Mouse (Mus musculus) c-Kit-positive CD71-positive TER-119-positive erythroid progenitor cells, embryonic 14.5 days (primary cell): ENCODE measurements around the gene B230118H07Rik.
A peak's percentile ranks its signal among the peaks of the same experiment; 100 is the strongest.

Experiments used
- DNase-seq: peaks from one replicate; pipeline ENCODE4 v3.0.0-alpha.2; 2013; ENCODE audit warnings: low spot score

Gene B230118H07Rik

DNA sequence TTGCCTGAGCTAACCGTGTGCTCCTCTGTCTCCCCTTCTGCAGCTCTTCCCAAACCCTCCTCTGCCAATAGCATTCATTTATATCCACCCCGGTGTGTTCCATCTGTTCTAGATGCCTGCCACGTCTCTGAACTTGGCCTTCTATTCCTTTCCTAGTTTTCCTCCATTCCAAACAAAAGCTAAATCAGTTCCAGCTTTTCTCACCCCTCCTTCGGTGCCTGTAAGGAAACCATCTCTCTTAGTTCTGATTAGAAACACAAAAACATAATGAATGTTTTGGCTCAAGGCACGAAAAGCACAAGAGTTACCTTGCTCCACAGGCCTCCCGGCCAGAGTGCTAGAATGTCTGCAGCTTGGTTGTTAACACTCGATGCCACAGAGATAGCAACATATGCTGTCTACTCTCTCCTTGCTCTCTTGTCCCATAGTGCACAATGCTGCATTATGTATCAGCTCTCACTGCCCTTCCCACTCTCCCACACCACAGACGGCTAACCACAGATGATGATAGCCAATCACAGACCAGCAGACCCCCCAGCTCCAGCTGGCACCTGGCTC is at the start of gene B230118H07Rik, which contains the start of gene Rag1:
B230118H07Rik (minus strand) TSS at position 419 of the 558 bp plus-strand sequence.
Rag1 (minus strand) TSS at position 388 of the 558 bp plus-strand sequence.
- no peak for DNase-seq

DNA sequence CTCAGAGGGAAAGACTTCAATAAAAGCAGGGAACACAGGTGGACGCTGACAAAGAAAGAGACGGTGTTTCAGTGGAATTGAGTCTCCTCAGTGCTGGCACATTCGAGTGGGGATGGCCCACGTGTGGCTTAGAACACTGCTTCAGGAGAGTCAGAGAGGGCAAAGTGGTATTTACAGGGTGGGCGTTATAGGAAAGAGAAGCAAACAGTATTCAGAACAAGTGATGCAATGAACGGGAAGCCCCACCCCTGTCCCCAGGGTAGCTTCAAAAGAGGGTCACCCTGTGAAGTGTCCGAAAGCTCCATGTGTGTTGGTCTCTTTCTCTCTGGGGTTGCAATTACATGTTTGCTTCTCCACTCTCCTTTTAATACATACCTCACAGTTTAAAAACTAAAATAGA is 46.3 kb upstream of the B230118H07Rik start:
- no peak for DNase-seq

DNA sequence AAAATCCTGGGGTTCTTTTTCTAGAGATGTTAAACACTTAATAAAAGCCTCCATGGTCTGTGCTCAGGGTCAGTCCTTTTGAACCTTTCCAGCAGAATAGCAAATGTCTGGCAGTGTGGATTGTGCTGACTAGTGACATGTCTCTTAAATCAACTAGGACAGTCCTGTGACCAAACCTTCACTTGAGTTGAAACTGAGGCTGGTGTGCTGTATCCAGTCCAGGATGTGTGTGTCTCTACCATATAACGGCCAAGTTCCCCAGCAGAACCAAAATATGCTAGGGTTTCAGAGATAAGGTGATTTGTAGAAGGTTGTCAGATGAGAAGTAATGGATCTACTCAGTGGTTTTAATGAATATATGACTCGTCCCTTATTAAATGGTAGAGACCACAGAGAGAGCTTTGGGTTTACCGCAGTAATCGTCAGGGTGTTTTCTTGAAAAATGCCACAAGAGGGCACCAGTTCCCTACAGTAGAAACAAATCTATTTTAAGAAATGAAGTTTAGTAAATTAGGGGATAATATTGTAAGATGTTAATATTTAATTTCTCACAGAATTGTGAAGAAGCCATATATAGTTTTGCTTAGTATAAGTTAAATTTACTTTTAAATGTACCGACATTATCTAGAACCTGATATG is 44.4 kb upstream of the B230118H07Rik start:
- DNase-seq, result peak; percentile 24

DNA sequence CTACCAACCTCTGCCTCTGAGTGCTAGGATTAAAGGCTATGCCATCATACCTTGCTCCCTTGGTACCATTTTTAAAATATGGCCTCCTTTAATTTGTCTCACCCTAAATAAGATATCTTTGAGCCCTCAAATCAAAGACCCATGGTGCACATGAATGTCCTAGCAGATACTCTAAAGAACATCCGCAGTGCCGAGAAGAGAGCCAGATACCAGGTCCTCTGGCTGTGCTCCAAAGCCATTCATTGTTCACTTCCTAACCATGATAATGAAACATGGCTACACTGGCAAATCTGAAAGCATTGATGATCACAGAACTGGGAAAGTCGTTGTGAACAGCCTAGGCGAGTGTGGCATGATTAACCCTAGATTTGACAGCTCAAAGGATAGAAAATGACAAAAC is 43.7 kb upstream of the B230118H07Rik start:
- DNase-seq, result no peak

DNA sequence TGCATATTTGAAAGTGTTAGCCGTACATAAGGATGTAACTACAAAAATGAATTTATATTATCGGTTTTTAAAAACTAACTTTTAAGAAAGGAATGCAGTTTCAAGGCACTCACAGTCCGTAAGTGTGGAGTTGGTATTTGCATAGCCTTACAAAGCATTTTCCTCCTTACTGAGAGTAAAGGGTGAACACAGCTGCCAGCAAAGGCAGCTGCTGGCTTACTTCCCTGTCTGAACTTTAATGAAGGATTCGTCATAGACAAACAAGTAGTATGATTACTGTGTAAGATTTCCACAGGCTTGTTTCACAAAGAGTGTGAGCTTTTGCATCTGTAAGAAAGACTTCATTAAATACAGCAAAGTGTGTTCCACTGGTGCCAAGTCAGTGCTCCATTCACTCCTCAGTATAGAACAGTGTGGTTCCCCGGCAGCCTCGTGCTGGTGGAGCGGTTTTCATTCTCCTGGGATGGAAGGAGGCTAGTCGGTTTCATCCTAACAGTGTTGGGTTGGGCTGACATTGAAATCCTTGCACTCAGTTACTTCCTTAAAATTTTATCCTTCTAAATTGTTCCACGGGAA is 41.0 kb upstream of the B230118H07Rik start:
- DNase-seq, result no peak

DNA sequence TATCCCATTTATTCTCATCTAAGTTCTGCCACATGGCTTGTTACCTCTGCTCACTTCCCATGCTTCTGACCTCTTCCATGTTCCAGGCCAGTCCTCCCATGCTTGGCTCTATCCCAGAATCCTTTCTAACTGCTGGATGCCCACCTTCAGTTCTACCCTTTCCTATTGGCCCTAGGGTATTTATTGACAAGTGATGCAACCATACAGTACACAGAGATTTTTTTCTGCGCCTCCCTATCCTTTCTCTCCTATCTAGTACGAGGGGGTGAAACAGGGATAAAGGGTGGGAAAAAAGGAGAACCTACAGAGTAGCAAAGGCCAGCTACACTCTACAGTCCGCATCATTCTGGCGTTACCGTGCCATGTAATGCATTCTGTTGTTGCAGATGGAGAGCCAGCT is 38.7 kb upstream of the B230118H07Rik start:
- DNase-seq, result no peak

DNA sequence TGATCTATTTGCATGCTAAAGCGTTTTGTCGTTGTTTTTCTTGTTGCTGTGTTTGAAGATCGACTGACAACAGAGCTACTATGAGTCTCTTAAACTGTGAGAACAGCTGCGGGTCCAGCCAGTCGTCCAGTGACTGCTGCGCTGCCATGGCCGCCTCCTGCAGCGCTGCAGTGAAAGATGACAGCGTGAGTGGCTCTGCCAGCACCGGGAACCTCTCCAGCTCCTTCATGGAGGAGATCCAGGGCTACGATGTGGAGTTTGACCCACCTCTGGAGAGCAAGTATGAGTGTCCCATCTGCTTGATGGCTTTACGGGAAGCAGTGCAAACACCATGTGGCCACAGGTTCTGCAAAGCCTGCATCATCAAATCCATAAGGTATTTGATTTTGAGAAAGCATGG is 35.1 kb upstream of the B230118H07Rik start:
- DNase-seq, result no peak

DNA sequence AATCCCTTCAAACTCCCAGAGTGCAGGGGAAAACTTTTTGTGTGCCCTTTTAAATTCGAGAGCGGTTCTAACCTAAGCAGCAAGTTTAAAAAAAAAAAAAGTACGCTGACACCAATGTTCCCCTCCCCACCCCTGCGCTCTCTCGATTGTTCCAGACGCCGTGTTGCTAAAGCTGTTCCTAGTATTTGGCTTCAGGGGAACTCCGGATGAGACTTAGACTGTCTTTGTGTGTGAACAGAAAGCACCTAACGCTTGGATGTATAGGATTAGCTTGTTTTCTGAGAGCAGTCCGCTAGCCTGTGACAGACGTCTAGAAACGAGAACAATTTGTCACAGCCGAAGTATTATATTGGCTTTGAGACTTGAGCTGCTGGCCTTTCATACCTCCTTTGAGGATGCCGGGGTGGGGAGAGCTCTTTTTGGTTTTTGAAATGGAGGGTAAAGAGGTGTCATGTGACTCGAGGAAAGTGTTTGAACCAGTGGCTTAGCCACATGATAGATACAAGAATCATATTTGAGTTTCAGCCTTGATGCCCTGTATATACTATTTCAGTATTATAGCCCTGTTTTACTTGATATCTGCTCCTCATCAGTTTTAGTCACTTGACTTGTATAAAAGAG is 29.9 kb upstream of the B230118H07Rik start:
- DNase-seq, result peak; percentile 66

DNA sequence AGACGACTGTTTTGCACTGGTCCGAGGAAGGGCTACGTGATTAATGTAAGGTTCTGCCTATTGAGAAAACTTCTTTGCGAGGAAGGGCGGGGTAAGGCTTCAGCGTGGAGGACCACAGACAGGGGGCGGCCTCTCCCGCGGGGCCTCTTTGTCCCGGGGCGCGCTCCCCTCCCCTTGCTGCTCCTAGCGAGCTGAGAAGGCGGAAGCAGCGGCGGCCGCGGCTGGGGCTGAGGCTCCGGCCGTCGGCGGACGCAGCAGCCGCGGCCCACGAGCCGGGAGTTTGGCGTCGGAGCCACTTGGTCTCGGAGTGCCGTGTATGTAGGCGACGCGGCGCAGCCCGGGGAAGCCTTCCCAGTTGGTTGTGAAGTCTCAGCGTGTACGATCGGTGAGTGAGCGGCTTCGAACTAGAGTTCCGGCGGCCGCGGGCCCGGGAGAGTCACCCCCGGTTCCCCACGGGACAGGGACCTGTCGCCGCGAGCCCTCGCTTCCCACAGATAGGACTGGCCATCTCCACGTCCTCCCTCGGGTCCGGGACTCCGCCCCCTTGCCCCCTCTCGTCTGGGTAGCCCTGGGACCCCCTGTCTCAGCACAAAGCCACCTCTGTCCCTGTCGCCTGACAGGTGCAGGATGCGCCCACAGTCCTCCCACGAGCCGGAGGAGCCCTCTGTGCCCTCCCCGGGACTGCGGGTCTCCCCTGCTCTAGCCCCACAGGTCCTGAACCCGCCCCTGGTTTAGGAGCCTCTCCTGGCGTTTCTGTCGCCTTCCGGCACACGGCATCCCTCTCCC is 29.1 kb upstream of the B230118H07Rik start, which contains the start of gene Traf6:
Traf6 (plus strand) TSS at position 194 of the 786 bp plus-strand sequence.
- DNase-seq, result peak; percentile 73

DNA sequence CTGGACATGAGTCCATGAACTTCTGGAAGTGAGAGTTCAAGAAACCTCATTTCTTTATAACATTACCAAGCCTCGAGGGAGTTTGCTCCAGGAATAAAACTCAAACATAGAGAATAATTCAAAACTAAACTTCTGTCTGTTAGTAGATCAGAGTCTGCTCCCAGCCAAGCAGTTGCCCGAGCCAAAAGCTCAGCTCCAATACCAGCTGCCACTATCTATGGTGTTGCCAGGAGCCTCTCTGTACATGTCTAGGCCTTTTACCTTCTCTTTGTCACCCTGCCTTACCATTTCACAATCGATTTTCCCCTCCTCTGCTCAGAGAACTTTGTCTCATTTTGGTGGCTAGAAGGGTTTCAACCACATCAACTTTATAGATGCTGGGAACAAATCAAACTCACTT is 24.2 kb upstream of the B230118H07Rik start:
- no peak for DNase-seq

DNA sequence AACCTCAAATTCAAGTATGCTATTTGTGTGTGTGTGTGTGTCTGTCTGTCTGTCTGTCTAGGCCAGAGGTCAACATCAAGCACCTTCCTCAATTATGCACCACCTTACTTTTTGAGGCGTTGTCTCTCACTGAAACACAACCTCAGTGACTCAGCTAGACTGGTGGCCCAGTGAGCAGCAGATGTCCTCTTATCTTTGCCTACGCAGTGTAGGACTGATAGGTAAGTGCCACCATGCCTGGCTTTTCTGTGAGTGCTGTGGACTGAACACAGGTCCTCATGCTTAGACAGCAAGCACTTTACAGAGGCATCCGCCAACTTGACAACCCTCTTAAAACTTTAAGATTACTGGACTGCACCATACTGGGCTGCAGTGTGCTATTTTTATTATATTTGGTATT is 19.4 kb upstream of the B230118H07Rik start:
- no peak for DNase-seq

DNA sequence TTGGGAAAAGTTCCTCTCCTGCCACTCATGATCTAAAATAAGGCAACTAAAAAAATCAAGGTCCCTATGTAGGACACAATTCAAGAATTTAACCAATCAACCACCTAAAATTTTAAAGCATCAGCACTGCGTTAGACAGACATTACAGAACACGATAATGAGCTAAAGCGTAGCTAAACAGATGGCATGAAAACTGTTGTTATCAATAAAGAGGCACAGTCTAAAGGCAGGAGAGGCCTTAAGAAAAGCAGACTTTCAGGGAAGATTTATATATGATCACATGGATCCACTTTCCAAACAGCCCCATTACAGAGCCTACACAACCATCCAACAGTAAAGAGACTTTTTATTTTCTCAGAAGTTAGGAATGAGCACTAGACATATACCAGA is 16.4 kb upstream of the B230118H07Rik start:
- no peak for DNase-seq

DNA sequence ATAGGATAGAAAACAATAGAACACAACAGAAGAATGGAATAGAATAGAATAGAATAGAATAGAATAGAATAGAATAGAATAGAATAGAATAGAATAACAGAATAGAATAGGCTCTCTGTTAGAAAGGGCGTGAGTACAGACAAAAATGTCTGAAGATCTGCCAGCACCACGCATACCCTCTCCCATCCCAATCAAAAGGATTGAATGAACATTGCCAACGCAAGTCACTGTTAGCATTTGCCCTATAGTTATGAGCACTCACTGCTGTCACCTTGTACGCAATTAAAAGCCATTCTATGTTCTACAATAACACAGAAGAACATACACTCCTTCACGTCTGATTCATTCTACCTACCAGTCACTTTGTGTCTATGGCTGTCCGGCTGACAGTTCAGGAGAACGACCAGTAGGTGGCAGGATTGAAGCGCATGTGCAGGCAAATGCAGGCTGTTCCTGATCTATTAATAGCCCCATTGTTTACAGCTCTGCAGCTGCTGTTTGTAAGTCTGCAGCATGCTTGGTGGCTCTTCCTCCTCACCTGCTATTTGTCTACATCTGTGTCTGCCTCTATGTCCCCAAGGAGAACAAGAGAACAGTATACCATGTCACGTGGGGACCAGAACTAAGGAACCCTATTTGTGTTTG is 15.8 kb upstream of the B230118H07Rik start:
- peak; percentile 55 for DNase-seq

DNA sequence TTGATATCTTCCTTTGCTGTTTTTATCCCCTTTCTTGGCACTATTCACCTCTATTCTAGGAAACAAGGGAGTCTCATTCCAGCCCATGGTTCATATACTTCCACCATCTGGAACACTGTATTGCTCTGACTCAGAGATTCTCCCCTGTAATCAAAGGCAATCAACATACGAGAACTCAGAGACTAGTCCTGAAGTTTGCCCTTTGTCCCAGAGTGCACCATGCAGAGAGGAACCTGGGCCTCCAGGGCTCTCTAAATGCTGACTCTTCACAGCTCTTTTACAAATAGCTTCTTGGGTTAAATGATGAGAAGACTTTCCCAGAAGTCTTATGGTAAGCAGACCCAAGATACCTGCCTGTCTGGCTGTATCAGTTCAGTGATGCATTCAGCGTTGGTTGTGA is 11.2 kb upstream of the B230118H07Rik start:
- DNase-seq, result no peak

DNA sequence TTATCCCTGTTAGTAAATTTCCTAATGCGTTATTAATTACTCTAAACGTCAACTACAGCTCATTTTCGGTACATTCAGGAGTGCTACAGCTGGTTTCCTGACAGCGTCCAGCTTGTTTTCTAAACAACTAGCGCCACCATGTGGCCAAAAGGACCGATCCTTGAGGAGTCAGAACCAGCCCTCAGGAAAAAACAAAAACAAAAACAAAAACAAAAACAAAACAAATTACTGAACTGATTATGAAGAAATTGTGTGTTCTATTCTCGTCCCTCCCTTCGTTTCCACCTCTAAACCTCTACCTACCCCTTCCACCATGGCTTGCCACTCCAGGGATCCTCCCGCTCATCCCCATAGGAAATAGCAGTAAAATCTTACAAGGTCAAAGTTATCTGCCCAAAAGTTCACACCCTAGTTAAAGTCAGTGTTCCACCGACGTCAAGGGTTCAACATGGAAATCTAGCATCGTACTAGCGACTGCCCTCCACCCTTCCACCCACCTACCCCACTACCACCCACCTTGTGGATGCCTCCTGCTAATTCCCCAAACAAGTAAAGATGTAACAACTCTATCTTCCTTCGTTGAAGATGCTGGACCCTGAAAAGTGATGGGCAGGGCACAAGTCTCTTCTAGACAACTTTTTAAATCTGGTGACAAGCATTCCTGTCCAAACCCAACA is 3.7 kb upstream of the B230118H07Rik start:
- DNase-seq, result peak; percentile 62

DNA sequence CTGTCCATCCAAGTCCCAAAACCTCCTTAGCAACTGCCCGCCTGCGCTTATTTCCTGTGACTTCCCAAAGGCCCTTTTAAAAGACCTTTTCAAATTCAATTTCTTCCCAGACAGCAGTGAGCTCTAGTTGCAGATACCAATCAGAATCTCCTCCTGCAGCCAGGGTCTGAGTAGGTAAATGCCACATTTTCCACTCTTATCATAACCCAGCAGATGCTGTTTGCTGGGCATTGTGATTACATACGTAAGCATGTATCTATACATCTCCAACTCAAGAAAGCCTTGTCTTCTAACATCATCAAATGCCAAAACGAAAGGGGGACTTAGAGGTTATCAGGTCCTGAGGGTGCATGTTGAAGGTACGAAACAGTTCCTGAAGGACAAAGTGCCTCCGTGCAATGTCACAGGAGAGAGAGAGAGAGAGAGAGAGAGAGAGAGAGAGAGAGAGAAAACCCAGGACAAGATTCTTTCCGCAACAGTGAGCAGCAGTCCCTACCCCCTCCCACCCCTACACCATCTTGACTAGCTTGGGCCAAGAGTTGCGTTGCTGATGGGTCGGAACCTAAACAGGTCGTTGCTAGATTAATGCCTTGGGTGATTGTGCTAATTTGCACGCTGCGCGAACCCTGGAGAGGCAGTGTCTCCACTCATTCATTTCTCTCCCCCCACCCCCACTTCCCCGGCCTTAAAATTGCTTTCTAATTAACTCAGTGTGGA is 3.0 kb upstream of the B230118H07Rik start:
- DNase-seq, result no peak

DNA sequence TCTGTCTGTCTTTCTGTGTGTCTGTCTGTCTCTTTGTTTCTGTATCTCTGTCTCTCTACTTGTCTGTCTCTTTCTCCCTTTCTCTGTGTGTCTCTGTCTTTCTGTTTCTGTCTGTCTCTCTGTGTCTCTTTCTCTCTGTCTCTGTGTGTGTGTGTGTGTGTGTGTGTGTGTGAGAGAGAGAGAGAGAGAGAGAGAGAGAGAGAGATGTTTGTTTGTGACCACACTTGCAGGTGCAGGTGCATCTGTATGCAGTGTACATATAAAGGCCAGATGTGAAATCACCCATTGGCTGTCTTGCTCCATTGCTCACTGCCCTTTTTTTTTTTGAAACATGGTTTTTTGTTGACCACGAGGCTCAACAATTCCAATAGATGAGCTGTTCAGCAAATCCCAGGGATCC is 1.1 kb upstream of the B230118H07Rik start:
- DNase-seq, result no peak

DNA sequence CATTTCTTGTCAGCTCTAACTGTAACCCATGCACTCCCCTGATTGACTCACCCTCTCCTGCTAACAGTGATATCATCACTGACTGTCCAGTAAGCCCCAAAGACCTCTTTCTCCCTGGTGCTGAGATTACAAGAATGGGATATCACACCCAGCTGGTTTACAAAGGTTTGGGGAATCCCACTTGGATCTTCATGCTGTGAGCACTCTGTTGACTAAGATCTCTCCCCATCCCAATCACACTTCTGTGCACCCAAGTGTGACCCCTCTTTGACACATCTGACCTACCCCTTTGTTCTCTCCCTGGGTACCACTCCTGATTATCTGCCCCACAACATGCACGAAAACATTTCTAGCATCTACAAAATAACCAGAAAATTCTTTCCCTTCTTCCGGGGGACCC is 971 bp downstream of the B230118H07Rik start:
- no peak for DNase-seq

DNA sequence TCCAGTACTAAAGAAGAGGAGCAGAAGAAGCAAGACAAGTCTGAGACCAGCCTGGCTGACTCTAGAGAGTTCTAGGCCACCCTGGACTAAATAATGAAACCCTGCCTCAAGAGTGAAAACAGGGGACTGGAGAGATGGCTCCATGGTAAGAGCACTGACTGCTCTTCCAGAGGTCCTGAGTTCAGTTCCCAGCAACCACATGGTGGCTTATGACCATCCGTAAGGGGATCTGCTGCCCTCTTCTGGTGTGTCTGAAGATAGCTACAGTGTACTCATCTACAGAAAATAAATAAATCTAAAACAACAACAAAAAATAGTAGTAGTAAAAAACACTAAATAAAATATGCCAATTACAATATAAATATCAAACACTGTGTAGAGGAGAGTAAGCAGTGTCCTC is 3.5 kb downstream of the B230118H07Rik start:
- no peak for DNase-seq

DNA sequence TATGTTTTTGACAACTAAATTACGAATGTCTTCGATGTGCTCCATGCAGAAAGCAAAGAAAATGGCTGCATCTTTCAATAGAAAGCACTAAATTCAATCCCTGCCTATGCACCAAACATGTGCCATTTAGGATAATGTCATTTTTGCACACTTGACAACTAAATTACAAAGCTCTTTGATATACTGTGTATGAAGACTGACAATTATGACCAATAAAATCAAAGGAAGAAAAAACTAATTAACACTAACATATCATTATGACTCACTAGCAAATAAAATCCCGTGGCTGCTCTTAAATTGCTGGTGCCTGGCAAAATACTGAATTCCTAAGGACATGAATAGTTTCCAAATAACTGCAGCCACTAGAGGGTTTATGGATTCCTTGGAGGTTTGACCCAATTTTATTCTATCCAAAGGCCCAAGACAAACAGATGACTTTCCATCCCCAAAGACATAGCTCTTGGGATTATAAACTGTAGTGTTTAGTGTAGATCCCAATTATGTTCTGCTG is 9.4 kb downstream of the B230118H07Rik start:
- no peak for DNase-seq
